Mouse (Mus musculus) embryo, embryonic 9.5 days (tissue): Measurements from ENCODE around the gene Tubb5.

Experiments
- DNase-seq: peaks from one replicate; pipeline ENCODE4 v3.0.0-alpha.2; 2017; ENCODE audit errors: extremely low spot score

The Tubb5 gene

DNA sequence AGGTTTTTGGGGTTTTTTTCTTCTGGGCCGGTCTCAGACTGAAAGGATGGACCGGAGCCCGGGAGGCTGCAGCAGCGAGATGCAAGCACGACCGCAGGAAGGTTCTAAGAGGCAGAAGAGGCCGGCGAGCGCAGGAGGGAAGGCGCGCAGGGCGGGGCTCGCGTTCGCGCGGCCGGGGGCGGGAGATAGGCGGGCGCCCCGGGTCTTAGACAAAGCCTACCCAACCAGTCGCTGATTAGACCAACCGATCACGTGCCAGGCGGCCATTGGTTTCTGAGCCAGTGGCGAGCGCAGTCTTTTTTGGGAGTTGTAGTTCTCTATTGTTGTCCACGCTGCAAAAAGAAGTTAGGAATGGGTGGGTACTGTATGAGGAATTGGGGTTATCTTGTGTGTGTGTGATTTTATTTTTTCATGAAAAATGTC, at the start of gene Tubb5:
Tubb5 (minus strand) TSS at position 185 of the 423 bp plus-strand sequence.
- DNase-seq = peak; percentile 95

DNA sequence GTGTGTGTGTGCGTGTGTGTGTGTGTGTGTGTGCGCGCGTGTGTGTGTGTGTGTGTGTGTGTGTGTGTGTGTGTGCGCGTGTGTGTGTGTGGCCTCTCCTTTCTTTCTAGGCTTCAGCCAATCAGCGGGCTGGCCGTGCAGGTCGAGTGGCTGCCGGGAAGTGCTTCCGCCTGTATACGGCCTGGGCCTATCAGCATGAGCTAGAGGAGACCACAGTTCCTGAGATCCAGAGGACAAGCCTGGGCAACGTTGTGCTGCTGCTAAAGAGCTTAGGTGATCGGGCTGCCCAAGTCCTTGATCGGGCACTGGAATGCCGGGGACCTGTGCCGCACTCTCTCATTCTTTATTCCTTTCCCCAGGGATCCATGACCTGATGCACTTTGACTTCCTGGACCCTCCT, 49.6 kb upstream of the Tubb5 start:
- DNase-seq = no peak

DNA sequence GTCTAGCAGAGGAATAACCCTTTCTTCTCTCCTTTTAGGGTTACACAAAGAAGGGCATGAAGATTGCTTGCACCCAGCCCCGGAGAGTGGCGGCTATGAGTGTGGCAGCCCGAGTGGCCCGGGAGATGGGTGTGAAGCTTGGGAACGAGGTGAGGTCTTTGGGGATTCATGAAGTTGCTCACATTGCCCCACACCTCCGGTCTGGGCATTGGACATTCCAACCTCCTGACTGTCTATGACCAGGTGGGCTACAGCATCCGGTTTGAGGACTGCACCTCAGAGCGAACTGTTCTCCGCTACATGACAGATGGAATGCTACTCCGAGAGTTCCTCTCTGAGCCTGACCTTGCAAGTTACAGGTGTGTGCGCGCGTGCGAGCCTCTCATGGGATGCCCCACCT, 45.7 kb upstream of the Tubb5 start:
- no peak for DNase-seq

DNA sequence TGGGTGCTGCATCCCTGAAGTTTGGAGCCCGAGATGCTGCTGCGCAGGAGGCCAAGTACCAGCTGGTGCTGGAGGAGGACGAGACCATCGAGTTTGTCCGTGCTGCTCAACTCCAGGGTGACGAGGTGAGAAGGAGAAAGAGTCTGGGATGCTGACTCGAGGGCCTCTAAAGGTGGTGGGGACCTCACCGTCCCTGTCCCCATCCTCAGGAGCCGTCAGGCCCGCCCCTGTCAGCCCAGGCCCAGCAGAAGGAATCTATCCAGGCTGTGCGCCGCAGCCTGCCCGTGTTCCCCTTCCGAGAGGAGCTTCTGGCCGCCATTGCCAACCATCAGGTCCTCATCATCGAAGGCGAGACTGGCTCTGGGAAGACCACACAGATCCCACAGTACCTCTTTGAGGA, 44.8 kb upstream of the Tubb5 start:
- DNase-seq = no peak

DNA sequence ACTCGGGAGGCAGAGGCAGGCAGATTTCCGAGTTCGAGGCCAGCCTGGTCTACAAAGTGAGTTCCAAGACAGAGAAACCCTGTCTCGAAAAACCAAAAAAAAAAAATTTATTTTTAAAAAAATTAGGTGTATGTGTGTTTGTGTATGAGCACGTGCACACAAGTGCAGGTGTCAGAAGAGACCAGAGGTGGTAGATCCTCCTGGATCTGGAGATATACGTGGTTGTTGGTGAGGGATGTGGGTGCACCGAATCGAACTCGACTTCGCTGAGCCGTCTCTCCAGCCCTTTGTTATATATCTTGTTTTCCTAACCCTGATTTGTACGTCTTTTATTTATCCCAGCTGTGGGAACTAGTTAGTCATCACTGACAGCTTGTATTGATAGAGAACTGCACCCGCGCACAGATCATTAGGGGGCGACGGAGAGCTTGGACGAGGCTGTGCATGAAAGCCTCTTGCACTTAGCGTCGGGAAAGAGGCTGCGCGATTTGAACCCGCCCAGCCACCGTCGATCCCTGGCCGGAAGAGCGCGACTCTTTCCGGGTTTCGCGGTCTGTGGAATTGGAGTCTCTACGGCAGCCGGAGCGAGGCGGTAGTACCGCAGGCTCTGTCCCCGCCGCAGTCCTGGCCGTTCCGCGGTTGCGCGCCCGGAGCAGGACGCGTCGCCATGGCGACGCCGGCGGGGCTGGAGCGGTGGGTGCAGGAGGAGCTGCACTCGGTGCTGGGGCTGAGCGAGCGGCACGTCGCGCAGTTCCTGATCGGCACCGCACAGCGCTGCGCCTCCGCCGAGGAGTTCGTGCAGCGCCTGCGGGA, 41.3 kb upstream of the Tubb5 start, which contains the start of gene Dhx16:
Dhx16 (plus strand) TSS at position 575 of the 813 bp plus-strand sequence.
- DNase-seq = peak; percentile 95

DNA sequence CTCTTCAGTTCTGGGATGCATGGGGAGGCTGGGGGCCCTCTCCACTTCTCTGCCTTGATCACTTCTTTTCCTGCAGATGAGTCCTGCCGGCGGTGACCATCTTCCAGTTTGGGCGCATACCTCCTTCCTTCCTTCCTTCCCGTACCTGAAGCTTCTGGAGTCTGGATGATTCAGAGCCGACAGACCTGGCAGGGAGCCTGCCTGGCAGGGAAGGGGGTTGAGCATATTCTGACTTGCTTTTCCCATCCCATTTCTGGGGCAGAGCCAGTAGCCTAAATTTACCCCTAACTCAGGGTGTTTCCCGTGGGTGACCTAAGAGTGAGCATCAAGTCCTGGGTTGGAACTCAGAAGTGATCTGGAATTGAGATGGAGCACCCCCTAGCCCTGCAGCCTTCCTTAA, 36.6 kb upstream of the Tubb5 start:
- no peak for DNase-seq

DNA sequence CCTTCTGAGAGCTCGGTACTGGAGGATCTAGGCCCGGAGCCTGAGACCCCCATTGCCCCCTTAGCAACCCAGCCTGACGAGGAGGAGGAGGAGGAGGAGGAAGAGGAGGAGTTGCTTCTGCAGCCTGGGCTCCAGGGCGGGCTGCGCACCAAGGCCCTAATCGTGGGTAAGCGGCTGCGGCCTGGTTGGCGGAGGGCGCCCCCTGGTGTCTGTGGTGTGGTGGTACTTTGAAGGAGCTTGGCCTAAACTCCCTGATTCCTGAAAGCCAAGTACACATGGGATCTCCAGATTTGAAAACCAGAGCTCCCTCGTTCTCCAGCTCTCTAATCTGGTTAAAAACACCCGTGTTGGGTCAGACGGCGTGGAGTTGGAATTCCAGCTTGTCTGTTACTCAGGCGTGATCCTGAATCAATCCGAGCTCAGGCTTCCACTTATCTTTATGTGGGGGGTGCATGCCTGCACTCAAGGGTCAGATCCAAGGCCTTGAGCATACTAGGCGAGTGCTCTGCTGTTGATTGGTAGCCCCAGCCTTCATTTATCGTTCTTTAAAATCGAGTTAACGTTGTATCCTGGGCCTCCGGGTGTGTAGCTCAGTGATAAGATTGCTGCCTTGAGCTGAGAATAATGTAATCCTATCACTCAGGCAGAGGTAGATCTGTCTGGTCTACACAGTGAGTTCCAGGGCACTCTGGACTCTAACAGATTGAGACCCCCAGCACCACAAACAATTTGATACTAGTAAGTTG, 35.8 kb upstream of the Tubb5 start:
- DNase-seq = peak; percentile 87

DNA sequence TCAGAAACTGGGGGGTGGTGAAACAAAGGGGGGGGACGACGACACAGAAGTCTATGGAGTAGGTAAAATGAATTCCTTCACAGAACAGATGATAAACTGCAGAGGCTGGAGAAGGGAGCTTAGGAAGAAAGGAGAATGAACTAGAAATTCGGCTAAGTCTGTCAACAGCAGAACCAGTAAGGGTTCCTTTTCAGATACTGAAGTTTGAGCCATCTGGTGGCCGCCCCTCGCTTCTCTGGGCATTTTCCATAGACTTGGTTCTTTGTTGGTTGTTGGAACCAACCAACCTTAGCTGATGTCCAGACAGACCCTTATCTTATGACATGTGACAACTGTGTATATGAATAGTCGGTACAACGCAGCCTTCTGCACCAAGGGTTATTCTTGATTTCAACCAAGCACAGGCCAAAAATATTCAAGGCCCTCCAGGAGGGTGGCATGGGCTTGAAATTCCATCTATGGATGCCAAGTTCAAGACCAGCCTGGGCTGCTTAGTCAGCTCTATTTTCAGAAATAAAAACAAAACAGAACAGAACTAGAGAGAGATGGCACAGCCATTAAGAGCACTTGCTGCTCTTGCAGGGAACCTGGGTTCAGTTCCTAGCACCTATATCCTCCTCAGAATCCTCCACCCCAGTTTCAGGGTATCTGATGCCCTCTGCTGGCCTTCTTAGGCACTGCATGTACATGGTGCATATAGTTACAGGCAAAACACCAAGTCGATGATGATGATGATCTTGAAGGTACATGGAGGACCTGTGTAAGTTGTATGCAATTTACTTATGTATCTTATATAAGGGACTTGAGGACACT, 33.0 kb upstream of the Tubb5 start:
- DNase-seq = no peak

DNA sequence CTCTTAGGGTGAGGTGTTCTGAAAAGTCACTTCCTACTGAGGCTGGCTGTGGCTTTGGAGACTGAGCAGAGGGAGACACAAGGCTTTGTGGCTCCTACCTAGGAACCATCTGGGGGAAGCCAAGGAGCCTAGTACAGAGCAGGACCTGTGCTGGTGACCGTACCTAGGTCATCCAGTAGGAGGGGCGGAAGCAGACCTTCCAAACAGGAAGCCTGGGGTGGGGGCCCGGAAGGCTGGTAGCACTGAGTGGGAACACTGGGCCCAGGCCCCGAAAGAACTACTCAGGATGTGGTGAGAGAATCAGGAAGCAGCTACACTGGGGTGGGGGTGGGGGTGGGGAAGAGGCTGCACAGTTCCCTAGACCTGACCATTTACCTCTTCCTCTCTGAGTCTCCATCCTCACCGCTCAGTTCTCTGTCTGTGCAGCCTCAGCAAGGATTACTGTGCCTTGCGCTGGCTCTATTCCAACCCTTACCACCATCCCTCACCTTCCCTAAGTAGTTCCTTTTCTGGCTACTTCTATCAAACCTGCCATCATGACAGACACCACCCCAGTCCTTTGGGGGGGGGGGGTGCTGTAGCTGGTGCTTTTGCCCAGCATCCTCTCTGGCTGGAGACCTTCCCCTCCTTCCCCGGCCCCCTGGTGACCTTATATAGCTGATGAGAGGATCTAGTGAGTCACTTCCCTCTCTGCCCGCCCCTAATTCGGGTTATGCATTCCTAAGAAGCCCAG, 32.2 kb upstream of the Tubb5 start:
- no peak for DNase-seq

DNA sequence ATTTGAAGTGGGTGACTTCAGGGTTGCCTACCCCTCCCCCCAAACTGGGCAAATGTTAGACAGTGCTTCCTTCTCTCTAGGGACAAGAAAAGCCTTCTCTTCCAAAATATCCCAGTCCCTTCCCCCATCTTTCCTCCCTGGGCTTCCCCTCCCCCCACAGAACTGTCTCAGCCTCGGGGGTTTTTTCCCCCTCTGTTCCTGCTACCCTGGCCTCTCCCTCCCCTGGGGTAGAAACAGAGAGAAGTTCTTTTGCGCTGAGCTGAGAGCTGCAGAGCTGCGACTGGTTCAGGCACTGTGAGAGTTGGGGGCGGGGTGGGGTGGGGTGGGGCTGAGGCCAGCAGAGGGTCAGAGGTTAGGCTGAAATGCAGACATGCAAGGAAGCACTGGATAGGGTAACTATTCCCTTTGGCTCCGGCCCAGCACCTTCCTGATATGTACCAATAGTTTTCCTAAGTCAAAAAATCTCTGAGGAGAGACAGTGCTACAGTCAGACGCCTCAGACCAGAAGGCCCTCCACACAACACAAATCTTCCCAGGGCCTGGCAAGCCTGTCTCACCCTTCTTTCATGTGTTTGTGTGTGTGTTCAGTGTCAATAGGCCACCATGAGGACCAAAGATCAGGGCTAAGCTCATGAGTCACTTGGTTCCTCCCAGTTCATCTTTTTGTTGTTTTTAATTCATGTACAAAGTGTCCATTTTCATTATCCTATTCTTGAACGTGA, 31.4 kb upstream of the Tubb5 start:
- peak; percentile 83 for DNase-seq

DNA sequence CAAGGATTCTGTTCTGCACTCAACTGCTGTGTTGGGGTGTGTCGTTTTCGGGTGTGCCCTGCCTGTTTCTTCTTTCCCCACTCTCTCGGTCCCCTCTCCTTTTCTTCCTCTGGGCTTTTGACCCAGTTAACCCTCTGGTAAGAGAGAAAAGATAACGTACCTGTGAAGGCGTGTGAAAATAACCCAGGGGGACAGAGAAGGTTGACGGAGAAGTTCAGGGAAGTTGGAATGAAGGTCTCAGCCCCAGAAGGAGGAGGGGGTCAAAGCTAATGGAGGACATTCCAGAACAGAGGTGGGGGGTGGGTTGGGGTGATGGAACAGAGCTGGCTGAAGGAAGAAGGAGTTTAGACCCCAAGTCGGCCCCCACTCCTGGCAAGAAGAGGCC, 30.8 kb upstream of the Tubb5 start:
- DNase-seq = no peak

DNA sequence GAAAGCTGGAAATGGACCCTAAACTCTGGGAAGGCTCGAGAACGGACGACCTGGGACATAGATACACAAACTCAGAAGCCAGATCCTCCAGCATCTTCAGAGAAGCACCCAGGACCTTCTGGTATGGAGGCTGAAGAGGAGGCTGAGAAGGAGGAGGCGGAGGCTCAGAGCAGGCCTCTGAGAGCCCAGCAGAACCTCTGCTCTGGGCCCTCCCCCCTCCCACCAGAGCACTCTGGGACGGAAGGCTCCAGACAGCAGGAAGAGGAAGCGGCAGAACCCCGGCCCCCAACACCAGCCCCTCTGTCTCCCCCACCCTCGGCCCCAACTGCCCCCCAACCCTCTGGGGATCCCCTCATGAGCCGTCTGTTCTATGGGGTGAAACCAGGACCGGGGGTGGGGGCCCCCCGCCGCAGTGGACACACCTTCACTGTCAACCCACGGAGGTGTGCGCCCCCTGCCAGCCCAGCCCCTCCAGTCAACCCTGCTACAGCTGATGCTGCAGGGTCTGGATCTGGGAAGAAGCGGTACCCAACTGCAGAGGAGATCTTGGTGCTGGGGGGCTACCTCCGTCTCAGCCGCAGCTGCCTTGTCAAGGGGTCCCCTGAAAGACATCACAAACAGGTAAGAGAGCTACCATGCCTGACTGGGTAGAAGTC, 30.2 kb upstream of the Tubb5 start:
- no peak for DNase-seq

DNA sequence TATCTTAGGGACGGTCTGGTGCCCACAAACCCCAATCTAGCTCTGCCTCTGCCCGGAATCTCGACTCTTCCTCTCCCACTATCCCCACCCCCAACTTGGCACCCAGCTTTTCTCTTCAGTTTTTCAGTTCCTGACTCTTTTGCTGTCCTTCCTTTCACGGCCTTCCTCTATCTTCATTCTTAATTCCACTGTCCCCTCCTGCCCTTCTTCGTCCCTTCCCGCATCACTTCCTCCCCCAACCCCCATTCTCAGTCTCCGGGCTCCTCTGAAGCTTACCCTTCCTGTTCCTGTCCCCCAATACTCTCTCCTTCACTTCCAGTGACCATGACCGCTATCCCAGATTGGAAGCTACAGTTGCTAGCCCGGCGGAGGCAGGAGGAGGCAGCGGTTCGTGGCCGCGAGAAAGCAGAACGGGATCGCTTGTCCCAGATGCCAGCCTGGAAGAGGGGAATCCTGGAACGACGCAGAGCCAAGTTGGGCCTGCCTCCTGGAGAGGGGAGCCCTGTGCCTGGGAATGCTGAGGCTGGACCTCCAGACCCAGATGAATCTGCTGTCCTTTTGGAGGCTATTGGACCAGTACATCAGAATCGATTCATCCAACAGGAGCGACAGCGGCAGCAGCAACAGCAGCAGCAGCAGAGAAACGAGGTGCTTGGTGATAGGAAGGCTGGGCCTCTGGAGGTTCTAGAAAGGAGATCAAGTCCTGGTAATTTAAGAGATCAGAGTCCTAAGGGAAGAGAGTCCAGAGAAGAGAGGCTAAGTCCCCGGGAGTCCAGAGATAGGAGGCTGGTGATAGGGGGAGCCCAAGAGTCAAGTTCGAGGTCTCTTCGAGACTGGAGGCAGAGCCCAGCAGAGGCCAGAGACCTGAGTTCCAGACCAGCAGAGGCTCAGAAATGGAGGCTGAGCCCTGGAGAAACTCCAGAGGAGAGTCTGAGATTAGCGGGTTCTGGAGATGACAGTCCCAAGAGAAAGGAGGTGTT, 29.1 kb upstream of the Tubb5 start:
- DNase-seq = no peak

DNA sequence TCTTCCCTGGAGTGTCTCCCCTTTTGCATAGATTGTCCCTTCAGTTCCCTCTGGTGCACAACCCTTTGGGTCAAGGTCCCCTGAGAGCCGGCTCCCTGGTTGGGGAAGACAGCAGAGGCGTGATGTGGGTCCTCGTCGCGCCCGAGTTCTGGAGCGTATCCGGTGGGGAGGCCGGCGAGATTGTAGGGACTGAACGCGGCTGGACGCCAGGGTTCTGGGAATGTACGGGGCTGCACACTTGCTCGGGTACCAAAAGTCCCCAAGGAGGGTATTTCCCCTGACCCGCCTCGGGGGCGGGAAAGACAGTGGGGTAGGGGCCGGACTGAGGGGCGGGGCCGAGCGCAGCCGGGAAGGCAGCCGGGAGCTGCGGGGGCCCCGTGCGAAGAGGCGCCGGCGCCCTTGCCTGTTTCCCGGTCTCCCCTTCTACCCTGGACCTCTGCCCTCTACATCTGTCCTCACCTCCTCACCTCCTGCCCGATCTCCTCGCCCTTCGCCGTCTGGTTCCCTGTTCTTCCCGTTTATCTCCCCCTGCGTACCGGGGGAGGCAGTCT, 28.2 kb upstream of the Tubb5 start:
- no peak for DNase-seq

DNA sequence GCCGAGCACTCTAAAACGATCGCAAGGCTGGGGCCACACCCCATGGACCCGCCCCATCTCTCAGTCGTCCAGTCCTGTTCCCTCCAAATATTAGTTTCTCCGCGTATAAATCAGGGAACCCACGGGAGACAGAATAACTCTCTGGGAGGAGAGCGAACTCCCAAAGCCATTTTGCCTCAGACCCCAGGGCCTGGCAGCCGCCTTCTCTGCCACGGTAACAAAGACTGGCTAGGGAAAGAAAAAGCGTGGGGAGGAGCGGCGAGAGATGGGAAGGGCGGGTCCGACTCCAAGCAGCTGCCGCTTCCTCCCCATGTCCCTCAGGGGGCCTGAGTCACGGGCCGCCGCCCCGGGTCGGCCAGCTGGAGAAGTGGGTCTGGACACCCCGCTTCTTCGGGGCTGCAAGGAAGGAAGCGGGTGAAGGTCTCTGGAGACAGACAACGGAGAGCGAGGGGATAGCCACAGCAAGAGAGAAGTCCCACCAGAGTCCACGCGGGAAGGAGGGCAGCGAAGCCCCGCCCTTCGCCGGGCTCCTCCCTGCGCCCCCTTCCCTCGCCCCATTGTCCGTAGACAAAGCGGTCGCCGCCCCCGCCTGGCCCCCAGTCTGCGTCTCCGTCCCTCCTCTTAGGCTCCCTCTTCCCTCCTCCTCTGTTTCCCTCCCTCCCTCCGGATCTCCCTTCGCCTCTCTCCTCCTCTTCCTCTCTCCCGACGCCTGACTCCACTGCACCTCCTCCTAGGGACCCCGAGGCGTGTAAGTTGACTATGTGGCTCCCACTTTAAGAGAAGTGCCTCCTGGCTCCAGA, 27.6 kb upstream of the Tubb5 start, which contains the start of gene Ppp1r18:
Ppp1r18 (plus strand) TSS at position 113 of the 800 bp plus-strand sequence.
- DNase-seq = peak; percentile 91

DNA sequence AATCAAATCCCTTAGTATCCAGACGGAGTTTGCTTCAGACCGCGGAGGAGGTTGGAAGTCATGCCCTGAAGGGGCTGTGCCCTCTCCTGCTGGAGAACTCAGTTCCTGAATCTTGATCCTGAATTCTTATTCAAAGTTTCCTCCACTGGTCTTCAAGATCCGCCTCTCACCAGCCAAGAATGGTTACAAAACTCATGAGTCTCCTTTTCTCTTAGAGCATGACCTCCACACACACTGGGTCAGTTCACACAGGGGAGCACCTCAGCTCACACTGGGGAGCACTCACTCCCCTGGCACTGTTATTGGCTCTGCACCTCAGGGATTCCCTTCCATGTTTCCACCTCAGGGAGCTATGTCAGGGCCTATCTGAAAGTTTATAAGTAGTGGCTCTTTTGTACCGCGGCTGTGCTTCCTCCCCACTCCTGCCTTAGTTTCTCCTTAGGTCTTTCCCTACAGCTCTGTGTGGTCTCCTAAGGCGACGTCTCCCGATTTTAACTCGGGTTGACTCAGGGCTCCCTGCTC, 26.8 kb upstream of the Tubb5 start:
- DNase-seq = no peak

DNA sequence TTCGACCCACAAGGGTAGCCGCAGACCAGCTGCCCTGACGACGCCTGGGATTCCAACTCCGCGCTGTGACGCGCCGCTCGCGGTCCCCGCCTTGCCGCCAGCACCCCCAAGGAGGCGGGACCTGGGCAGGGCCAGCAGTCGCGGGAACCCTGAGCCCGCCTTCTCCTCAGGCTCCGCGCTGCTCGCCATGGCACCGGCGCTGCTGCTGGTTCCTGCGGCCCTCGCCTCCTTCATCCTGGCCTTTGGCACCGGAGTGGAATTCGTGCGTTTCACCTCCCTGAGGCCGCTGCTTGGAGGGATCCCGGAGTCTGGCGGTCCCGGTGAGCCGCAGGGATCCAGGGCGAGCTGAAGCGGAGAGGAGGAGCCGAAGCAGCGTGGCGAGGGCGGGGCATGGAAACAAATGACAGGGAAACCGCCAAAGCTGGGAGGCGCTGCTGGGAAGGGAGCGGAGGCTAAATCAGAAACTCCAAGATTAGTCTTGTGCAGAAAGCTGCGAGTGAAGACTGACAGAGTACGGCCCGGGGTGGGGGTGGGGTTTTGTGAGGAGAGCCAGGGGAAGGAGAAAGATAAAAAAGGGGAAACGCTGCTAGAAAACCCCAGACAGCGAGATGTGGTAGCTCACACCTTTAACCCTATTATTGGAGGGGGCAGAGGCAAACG, 23.2 kb upstream of the Tubb5 start, which contains the start of gene Nrm:
Nrm (plus strand) TSS at position 121 of the 660 bp plus-strand sequence.
- peak; percentile 94 for DNase-seq
